Comparison of ENCODE assay signal across 19 mouse cellular contexts in the genomic region with DNA sequence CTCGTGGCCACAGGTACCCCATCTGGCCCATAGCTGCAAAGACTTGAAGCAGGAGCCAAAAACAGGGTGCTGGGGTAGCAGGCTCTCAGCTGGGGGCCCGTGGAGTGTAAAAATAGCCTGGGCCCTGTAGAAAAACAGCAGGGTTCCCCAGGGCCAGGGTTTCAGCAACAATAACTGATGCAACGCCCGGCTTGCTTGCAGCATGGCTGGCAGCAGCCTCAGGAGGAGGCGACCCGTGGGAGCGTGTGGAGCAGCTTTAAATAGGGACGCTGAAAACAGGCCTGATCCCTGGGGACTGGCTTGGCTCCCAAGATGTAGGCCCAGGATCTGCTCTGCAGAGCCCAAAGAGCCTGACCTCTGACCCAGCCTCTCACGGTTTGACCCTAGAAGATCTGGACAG. TPM values are rescaled to one million over a fixed set of nuclear protein-coding genes. Genes with fewer than 3 reads are reported as not detected.
A peak's percentile ranks its signal among the peaks of the same experiment; 100 is the strongest.
DNase-seq lines count a peak whose midpoint lies in the region; ATAC-seq and TF ChIP-seq lines count a peak whose summit lies in the region.
"Had no signal": no experiment of that assay in that cellular context is flagged by ENCODE, and none has a peak within 500 bp of the region (broad histone marks: within the 10 kb centered on the region; RNA-seq: fewer than 3 reads in every experiment).

No protein-coding gene starts in this region.

- no peaks in the 10 kb centered on the region for H3K27me3 ChIP-seq in embryonic facial prominence, embryonic 15.5 days
- H3K27me3 ChIP-seq: embryonic facial prominence, embryonic 13.5 days; forebrain, embryonic 12.5 days; limb, embryonic 15.5 days; neural tube, embryonic 12.5 days had no signal

- intact Hi-C loops in gastrocnemius, postnatal 36 days (cut with DNase I): no loop called here

- WGBS in embryonic facial prominence, embryonic 15.5 days: 88% methylated on average over 9 of the region's 9 CpGs

- no peak overlapping the region for H3K4me2 ChIP-seq in embryonic facial prominence, embryonic 15.5 days (replicated peaks)
- H3K4me2 ChIP-seq: embryonic facial prominence, embryonic 13.5 days; forebrain, embryonic 12.5 days; hindbrain, embryonic 14.5 days; limb, embryonic 15.5 days; neural tube, embryonic 12.5 days had no signal

- TF ChIP-seq CTCF in layer of hippocampus, adult 2 months (conservative IDR thresholded peaks at IDR 0.05): no peak

- H3K9me3 ChIP-seq in embryonic facial prominence, embryonic 15.5 days (replicated peaks): no peaks in the 10 kb centered on the region
- H3K9me3 ChIP-seq: embryonic facial prominence, embryonic 13.5 days; forebrain, embryonic 12.5 days; limb, embryonic 15.5 days; neural tube, embryonic 12.5 days had no signal

- peaks cover 99% of the 10 kb centered on the region for H3K36me3 ChIP-seq in embryonic facial prominence, embryonic 15.5 days

- peak; percentile 40 for DNase-seq in gastrocnemius, adult 18-20 months (ENCODE audit: low spot score)
- no peak for DNase-seq in gastrocnemius, postnatal 36 days
- no peak for DNase-seq in layer of hippocampus, adult 2 months (ENCODE audit: low spot score in 2 of 2)
- no peak for DNase-seq in layer of hippocampus, adult 8-10 months (ENCODE audit: low spot score in 2 of 2)
- peak; percentile 91 for DNase-seq in adipocyte (ENCODE audit: low spot score)
- no peak for DNase-seq in spleen, postnatal 10 days (ENCODE audit: low spot score in 2 of 2)
- no peak for DNase-seq in cerebellum, postnatal 10 days
- DNase-seq: cerebellum, adult 18-20 months; kidney, postnatal 36 days; lung, postnatal 14 days; thymus, postnatal 25 days had no signal

- peak overlapping the region; percentile 73; the same call in 1 of the 2 replicates for H3K27ac ChIP-seq in layer of hippocampus, adult 2 months
- no peak overlapping the region for H3K27ac ChIP-seq in embryonic facial prominence, embryonic 15.5 days (replicated peaks)
- H3K27ac ChIP-seq: embryonic facial prominence, embryonic 13.5 days; forebrain, embryonic 12.5 days; hindbrain, embryonic 14.5 days; limb, embryonic 15.5 days; neural tube, embryonic 12.5 days; stomach, postnatal 0 days had no signal

- no peak overlapping the region for H3K9ac ChIP-seq in embryonic facial prominence, embryonic 15.5 days
- H3K9ac ChIP-seq: embryonic facial prominence, embryonic 13.5 days; forebrain, embryonic 12.5 days; hindbrain, embryonic 14.5 days; limb, embryonic 15.5 days; neural tube, embryonic 12.5 days had no signal

- H3K4me3 ChIP-seq in layer of hippocampus, adult 2 months: no peak overlapping the region
- no peak overlapping the region for H3K4me3 ChIP-seq in embryonic facial prominence, embryonic 15.5 days (replicated peaks)
- H3K4me3 ChIP-seq: embryonic facial prominence, embryonic 13.5 days; forebrain, embryonic 12.5 days; limb, embryonic 15.5 days; neural tube, embryonic 12.5 days had no signal

- no peaks in the 10 kb centered on the region for H3K4me1 ChIP-seq in embryonic facial prominence, embryonic 15.5 days
- H3K4me1 ChIP-seq: embryonic facial prominence, embryonic 13.5 days; limb, embryonic 15.5 days had no signal

- ATAC-seq in embryonic facial prominence, embryonic 15.5 days (ENCODE audit: insufficient number of reproducible peaks, low FRiP score, low TSS enrichment, low read depth): 0 out of 2 replicates have a peak, but pooled peaks have one; percentile 27
- ATAC-seq: intestine, embryonic 16.5 days had no signal

RNA-seq across cellular contexts. Expression of gene Plxna1, which starts 24.8 kb away (rescaled TPM):
- total RNA-seq in gastrocnemius, adult 18-20 months (2021): 10 to 100 TPM; 12.2 to 12.4 TPM
- 10 to 100 TPM; 11.1 to 18.1 TPM for total RNA-seq in gastrocnemius, postnatal 36 days (2021)
- 100 to 1,000 TPM; 108 to 120 TPM for total RNA-seq in layer of hippocampus, adult 2 months (2021)
- 100 to 1,000 TPM in 2 of 4 experiments, 10 to 100 TPM in 2; 88.9 to 130 (median 110) TPM for total RNA-seq in layer of hippocampus, adult 8-10 months (2022)
- polyA plus RNA-seq in embryonic facial prominence, embryonic 15.5 days (2015; fragmentation: Nextera tagmentation; extraction: Ambion mirVana): 31.7 and 33.2 TPM in 2 replicates

Comparison
In these comparisons a context has a peak if more than half of its experiments do, and no peak if none do; other contexts are left out.
1. DNase-seq: peak in gastrocnemius, adult 18-20 months (single experiment) and adipocyte (single experiment); none in gastrocnemius, postnatal 36 days (0 of 2), layer of hippocampus, adult 2 months (0 of 2), layer of hippocampus, adult 8-10 months (0 of 2), spleen, postnatal 10 days (0 of 2) and cerebellum, postnatal 10 days (0 of 2).
2. RNA of gene Plxna1, which starts 24.8 kb away (total RNA-seq): 88.9 to 130 TPM in layer of hippocampus, adult 8-10 months and 108 to 120 TPM in layer of hippocampus, adult 2 months; 11.1 to 18.1 TPM in gastrocnemius, postnatal 36 days and 12.2 to 12.4 TPM in gastrocnemius, adult 18-20 months; every median in the first group is over 4 times any median in the second.